Mouse (Mus musculus) heart, postnatal 4 days (tissue): ENCODE results near the gene Gstcd. TPM values are rescaled to one million over a fixed set of nuclear protein-coding genes. Genes with fewer than 3 reads are reported as not detected.

Source experiments
- DNase-seq: peaks from one replicate; pipeline ENCODE4 v3.0.0; 2021
- total RNA-seq, 2 experiments: library from RNA; stranded (reverse); gene quantifications; 2 replicates each; pipeline ENCODE4 v1.2.3; 2021

Gstcd gene
- total RNA-seq: 10 to 100 TPM in 1 of 2 experiments, 1 to 10 TPM in 1; 9.8 to 11.5 TPM

- peak; percentile 94 for DNase-seq
These were observed at the start of gene Gstcd, which contains the start of gene Ints12 for GRCm38 (mm10) chr3:133091664-133092273. Gene Gstcd, minus strand, starts transcription at chr3:133092033. Gene Ints12, plus strand, starts transcription at chr3:133091840.

DNA sequence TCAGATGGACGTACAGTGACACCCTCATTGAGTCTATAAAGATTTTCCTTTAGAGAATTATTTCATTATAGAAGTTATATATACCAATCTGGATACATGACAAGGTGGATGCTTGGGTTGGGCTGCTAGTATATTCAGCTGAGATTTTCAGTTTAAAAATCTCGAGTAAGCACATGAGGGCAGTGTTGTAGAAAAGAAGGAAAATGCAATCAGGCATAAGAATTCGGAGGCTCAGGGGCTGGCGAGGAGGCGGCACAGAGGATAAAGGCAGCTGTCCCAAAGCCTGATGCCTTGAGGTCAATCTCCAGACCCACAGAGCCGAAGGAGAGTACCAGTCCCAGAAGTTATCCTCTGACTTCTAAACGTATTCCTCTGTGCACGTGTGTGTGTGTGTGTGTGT, 40.8 kb upstream of the Gstcd start:
- no peak for DNase-seq

DNA sequence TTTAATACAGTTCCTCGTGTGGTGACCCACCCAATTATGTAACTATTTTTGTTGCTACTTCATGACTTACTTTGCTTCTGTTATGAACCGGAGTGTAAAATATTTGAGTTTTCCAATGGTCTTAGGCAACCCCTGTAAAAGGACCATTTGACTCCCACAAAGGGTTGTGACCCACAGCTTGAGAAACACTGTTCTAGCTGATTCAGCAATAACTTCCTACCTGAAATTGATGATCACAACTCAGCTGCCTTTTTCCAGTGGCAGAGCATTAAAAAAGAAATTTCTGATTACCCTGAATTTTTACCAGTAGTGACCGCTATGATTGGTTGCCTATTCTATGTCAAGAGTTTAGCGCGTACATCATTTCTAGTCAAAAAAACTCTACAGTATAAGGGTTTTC, 39.5 kb upstream of the Gstcd start:
- DNase-seq: no peak

GRCm38 (mm10) chr3:133113281-133113680, 21.4 kb upstream of the Gstcd start:
- no peak for DNase-seq

DNA sequence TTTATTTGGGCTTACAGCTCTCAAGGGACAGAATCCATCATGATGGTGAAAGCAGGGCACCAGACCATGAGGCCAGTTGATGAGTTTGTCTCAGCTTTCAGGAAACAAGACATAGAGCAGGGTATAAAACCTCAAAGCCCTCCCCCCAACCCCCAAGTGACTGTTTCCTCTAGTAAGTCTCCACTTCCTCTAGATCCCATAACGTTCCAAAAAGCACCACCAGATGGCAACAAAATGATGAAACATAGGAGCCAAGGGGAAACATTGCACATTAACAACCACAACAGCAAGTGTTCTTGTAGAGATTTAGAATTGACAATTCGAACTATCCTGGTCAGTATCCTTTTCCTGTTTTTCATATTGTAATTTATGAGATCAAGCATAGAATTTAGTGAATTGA, 19.9 kb upstream of the Gstcd start:
- peak; percentile 22 for DNase-seq

DNA sequence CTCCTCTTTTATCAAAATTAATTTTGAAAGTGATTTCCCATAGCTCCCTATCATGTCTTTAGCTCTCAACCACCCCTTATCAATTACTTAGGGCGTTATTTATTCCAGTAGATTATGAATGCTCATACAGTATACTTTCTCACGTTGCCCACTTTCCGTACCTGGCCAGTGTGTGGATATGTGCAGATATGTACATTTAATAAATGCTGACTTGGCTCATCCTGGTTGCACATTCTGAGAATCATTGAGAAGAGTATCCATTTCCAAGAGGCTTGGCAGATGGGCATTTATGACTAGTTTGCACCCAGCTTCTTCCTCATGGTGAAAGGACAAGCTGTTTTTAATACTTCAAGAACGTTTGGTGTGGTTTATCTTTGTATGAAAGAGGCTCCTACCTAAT, 18.0 kb upstream of the Gstcd start:
- DNase-seq: no peak

DNA sequence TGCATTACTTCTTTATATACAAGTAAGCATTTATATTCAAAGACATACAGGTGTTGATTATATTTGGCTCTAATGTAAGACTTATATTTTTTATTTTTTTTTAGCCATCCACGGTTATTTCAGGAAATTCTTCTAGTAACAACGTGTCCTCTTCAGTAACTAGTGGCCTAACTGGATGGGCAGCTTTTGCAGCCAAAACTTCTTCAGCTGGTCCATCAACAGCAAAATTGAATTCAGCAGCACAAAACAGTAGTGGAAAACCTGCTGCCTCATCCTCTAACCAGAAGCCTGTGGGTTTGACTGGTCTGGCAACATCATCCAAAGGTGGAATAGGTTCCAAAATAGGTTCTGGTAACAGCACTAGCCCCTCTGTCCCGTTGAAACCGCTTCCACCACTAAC, 16.9 kb upstream of the Gstcd start:
- no peak for DNase-seq

GRCm38 (mm10) chr3:133104436-133104835, 12.6 kb upstream of the Gstcd start:
- DNase-seq: no peak

DNA sequence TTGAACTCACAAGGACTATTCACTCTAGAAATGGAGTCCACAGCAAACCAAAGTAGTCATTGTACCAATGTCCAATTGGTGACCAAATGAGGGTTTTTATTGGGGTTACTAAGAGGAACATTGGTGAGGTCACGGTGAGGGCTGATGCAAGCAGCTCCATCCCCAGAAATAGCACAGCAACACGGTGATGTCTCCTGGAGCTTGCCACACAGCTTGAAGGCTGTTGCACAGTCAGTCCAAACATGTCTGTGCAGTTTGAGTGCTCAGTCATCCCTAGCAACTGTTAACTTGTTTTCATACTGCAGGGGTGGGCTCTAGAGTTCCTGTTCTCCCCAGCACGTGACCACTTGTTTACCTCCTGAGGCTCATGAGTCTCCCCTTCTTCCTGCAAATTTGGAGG, 11.9 kb upstream of the Gstcd start:
- DNase-seq: no peak

DNA sequence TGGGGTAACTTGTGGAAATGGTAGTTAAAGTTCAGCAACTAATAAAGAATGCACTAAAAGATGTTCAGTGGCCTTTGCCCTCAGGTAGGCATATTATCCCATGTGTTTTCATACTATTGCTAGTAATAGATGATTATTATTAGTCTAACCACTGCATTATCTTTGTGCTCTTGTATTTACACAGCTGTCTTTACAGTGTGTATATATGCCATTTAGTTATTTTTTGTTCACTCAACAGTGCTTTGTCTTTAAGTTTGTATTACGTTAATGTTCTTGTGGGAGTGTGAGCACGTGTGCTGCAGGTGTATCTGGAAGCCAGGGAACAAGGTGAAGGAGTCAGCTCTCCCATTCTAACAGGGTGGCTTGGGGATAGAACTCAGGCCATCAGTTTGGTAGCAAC, 7.1 kb upstream of the Gstcd start:
- no peak for DNase-seq

- no peak for DNase-seq
These were observed 6.5 kb upstream of the Gstcd start for GRCm38 (mm10) chr3:133098336-133098735.

- DNase-seq: no peak
These were observed 6.1 kb upstream of the Gstcd start for GRCm38 (mm10) chr3:133097936-133098335.

DNA sequence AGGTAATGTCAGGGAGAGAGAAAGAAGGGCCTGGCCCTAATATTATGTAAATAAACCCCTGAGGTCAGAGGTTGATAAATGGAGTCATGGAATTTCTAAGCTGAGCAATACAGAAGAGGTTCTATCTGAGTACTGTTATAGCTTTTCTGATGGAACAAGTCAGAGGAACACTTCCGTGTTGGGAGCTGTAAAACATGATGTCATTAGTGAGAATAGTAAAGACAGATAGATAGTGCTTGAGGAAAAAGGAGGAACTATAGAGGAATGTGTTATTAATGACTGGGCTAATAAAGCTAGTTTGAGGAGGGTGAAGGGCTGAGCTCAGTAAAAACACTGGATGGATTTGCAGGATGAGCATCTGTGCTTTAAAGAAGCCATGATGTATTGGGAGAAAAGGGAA, 2.5 kb upstream of the Gstcd start:
- DNase-seq: no peak

DNA sequence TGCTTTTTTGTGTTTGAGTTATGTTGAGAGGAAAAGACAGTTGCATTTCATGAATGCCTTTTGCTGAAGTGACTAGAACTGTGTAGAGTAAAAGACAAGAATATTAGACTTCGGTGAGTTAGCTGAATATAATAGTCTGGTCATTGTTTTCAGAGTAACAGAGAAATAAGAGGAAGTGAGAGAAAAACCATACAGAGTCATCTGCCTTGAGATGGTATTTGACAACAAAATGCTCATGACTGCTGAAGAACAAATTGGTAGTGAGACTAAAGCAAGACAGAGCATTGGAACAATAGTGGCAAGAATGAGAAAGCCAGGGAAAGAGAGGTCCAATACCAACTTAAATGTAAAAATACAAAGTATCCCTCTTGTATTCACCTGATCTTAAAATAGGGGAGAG, 1.1 kb upstream of the Gstcd start:
- DNase-seq: no peak

DNA sequence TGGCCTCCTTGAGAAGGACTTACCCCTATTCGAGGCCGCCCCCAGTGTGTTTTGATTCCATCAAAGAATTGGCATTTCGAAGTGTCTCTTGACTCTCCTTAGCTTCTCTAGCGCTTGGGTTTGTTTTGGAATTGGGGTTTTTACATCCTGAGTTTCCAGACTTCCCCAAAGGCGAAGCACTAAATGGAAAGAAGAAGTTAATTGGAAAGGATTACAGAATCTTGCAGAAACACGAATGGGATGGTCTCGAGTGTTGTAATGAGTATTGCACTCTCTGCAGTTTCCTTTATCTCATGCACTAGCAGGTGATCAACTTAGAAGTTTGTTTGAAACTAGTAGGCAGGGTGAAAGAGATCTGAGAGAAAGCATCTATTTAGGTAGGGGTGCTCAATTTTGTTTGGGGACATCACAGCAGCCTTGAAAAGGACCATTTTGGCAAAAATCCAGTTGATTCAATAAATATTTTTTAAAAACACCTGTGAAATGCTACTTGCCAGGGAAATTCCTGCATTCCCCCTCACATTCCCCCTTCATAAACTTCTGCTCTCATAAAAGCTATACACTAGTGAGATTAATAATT, 531 bp upstream of the Gstcd start:
- DNase-seq: no peak

- DNase-seq: peak; percentile 52
These were observed 641 bp downstream of the Gstcd start for GRCm38 (mm10) chr3:133091121-133091663.

DNA sequence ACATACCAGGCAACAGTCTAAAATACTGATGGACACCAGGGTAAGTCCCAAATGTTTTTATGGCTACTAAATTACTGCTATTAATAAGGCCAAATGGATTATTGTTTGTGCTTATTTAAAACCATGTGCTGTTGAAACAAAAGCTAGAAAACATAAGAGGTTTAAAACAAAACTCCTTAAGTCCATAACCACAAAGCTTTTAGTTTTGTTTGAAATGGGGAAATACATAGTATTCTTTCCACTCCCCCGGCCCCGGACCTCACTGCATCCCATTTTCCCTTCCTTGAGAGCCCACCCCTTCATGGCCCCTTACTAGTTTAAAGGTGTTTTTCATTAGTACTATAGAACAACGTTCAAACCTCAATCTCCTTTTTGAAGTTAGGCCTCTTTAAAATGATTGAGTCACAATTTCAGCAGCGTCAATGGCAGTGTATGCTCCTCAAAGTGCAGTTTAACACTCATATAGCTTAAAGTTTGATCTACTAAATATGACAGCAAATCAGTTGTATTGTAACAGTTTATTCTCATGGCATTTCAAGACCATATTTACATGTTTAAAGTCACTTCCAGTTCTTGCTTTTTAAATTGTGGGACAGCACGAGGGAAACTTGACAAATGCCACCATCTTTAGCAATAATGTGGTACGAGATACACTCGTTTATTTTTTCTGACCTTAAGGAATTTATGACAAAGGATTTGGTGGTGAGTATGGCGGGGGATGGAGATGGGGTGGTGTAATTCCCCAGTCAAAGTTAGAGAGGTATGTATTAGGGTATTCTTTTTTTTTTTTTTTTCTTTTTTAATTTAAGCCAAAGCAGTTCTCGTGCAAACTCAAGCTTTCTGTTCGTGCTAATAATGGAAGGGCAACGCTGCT, 1.3 kb downstream of the Gstcd start:
- DNase-seq: no peak

DNA sequence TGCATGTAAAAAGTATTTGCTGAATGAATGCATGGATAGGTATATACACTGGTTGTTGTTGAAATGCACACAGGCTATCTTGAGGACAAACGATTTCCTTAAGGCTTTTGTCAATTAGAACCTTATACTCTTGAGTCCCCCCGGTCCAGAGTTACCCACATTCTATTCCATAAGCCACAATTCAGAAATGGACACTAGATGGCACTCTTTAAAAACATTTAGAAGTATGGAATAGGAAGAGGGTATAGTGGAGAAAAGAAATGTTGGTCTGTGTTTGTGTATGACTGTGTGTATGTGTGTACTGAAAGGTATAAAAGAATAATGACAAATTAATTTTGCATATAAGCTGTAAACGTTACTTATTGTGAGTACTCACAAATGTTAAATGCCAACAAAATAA, 6.0 kb downstream of the Gstcd start:
- DNase-seq: no peak

DNA sequence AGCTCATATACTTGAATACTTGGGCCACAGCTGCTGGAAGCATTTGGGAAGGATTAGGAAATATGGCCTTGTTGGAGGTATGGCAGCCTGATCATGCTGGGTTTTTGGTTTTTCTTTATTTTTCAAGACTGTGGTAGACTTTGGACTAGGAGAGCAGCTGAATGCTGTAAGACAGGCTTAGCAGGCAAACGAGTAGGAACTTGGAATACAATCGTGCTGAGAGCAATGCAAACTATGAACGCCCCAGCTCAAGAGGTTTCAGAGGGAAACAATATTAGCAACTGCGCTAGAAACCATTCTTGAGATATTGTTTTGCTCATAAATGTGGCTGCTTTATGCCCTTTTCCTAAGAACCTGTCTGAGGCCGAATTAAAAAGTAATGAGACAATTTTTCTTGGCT, 9.1 kb downstream of the Gstcd start:
- no peak for DNase-seq

- DNase-seq: no peak
These were observed 16.3 kb downstream of the Gstcd start for GRCm38 (mm10) chr3:133075560-133075959.

DNA sequence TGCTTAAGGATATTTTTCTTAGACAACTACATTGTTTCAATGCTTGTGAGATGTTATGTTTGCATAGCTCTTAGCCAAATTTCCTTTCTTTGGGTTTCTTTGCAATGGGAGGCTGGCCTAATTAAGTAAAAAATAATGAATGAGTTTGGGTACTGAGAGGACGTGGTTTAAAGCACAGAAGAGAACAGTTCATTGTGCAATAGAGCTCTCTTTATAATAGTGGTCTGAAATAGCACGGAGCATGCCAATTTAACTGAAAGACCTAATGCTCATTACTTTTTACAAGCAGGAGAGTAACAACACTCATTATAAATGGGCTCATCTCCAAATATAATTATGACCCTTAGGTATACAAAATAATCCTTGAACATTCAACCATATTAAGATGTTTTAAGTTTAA, 39.8 kb downstream of the Gstcd start:
- no peak for DNase-seq

GRCm38 (mm10) chr3:133033145-133033755, 58.6 kb downstream of the Gstcd start:
- no peak for DNase-seq

GRCm38 (mm10) chr3:133026977-133027376, 64.9 kb downstream of the Gstcd start:
- DNase-seq: no peak
